Mouse (Mus musculus): ENCODE data around the gene Defb36.

GRCm38 (mm10) chr2:152639406-152640113 is 35.4 kb downstream of the Defb36 start:
- TF ChIP-seq CTCF (IDR thresholded peaks at IDR 0.05; ENCODE audit: extremely low read depth, insufficient read length, insufficient replicate concordance, low read depth, low read length): no peak
- no peak for TF ChIP-seq POLR2A (IDR thresholded peaks at IDR 0.05; ENCODE audit: low read depth, low read length)

All from small intestine, adult 2 months (tissue).